Mouse (Mus musculus) thymus, adult 2 months (tissue): ENCODE measurements around the gene Olfml2b.

Experiments used
- CTCF ChIP-seq: fragments of 200-500 bp; IDR thresholded peaks from 2 replicates; pipeline ENCODE4 v1.5.1; 2012; ENCODE audit warnings: mild to moderate bottlenecking, control low read depth, low read length, moderate library complexity, borderline replicate concordance; ENCODE audit not compliant: control insufficient read depth, poor library complexity, insufficient read depth; ENCODE audit errors: extremely low read depth
- POLR2A ChIP-seq: fragments of 200-500 bp; IDR thresholded peaks from 2 replicates; pipeline ENCODE4 v1.6.1; 2012; ENCODE audit warnings: mild to moderate bottlenecking, low read length, control low read depth, moderate library complexity; ENCODE audit not compliant: control insufficient read depth, poor library complexity, insufficient read depth; ENCODE audit errors: extremely low read depth

DNA sequence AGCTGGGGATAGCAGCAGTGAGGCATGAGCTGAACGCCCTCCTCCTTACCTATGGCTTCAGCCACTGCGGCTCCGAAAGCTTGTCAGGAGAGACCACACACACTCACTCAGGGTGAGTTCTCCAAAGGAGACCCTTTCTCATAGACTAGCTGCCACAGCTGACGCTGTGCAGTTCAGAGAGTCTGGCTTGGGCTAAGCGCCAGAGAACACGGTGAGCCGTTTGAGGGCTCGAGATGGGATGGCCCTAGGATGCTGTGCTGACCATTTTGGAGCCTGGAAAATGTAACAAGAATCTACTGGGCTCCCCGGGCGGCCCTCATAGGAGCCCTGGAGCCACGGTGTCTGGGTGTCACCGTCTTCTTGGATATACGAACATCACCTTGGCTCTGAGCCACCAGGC is 14.9 kb downstream of the Olfml2b start:
- TF ChIP-seq CTCF (no peak), POLR2A (no peak)
